Mouse (Mus musculus) forebrain, embryonic 14.5 days (tissue): ENCODE results near the gene Scgn. TPM values are rescaled to one million over a fixed set of nuclear protein-coding genes. Genes with fewer than 3 reads are reported as not detected.

Experiments used
- ATAC-seq: fragments of 200-750 bp; cut with Nextera tagmentation; 2 replicates; pipeline ENCODE4 v1.8.0; 2017; ENCODE audit warnings: mild to moderate bottlenecking, moderate library complexity
- DNase-seq: peaks from one replicate; pipeline ENCODE4 v3.0.0-alpha.2; 2015; ENCODE audit warnings: low spot score
- H3K27ac ChIP-seq: fragments of 300-500 bp; sonication (generic); 2 replicates; pipeline ENCODE4 v1.5.1; 2014; ENCODE audit warnings: low read depth, mild to moderate bottlenecking, control low read depth, low read length, moderate library complexity
- H3K27me3 ChIP-seq: fragments of 300-500 bp; sonication (generic); replicated peaks from 2 replicates; pipeline ENCODE4 v1.6.1; 2014; ENCODE audit warnings: low read length, control low read depth, mixed read lengths; ENCODE audit not compliant: control insufficient read depth, insufficient read depth
- H3K36me3 ChIP-seq: fragments of 300-500 bp; sonication (generic); 2 replicates; pipeline ENCODE4 v1.6.1; 2014; ENCODE audit warnings: low read length, control low read depth; ENCODE audit not compliant: control insufficient read depth, insufficient read depth
- H3K4me1 ChIP-seq: fragments of 300-500 bp; sonication (generic); 2 replicates; pipeline ENCODE4 v1.6.1; 2014; ENCODE audit warnings: antibody characterized with exemption, low read length, control low read depth; ENCODE audit not compliant: control insufficient read depth, insufficient read depth
- H3K4me2 ChIP-seq: fragments of 300-500 bp; sonication (generic); 2 replicates; pipeline ENCODE4 v1.6.1; 2014; ENCODE audit warnings: mild to moderate bottlenecking, control low read depth, low read length
- H3K4me3 ChIP-seq: fragments of 300-500 bp; sonication (generic); 2 replicates; pipeline ENCODE4 v1.5.1; 2014; ENCODE audit warnings: low read depth, low read length, control low read depth
- H3K9ac ChIP-seq: fragments of 300-500 bp; sonication (generic); 2 replicates; pipeline ENCODE4 v1.6.1; 2014; ENCODE audit warnings: mild to moderate bottlenecking, low read length, control low read depth, moderate library complexity
- H3K9me3 ChIP-seq: fragments of 300-500 bp; sonication (generic); replicated peaks from 2 replicates; pipeline ENCODE4 v1.6.1; 2016; ENCODE audit warnings: low read length, control low read depth, mixed read lengths; ENCODE audit not compliant: control insufficient read depth
- WGBS: fragments of 180-500 bp; shearing (Covaris S2); extraction: QIAGEN DNeasy Blood & Tissue Kit; methylation state at CpG from one replicate; pipeline ENCODE4 v1.1.7; 2014; 5-methylcytosine and 5-hydroxymethylcytosine counted together
- polyA plus RNA-seq: library from polyadenylated mRNA; unstranded; fragments of >200 nt; fragmentation: Nextera tagmentation; extraction: Ambion mirVana; gene quantifications from 2 replicates; pipeline ENCODE4 v1.2.1, GENCODE M21; 2014

Scgn gene
- polyA plus RNA-seq, 1 experiment from 2014 or later, result 5.3 TPM

DNA sequence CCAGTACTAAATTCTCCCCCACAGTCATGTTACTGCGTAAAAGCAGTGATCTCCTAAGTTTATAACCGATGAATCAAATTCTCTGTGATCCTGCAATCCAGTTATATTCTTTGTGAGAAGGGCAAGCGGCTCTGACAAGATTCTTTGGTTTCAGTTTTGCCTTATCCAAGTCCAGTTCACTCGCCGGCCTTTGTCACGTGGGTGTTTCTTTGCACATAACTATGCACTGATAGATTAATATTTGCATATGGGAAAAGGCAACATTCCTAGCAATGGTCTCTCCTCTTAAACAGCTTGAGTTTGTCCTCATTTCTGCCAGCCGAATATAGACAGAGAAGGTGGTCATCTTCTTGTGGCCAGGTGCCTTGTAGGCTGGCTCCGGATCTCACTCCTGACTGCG, 60.6 kb downstream of the Scgn start:
- ATAC-seq, result no peak
- Histone ChIP-seq H3K4me3 (no peak overlapping the region), H3K4me1 (no peaks in the 10 kb centered on the region), H3K27me3 (no peaks in the 10 kb centered on the region), H3K4me2 (no peak overlapping the region), H3K9ac (no peak overlapping the region), H3K9me3 (no peaks in the 10 kb centered on the region), H3K36me3 (no peaks in the 10 kb centered on the region), H3K27ac (no peak overlapping the region)
- no peak for DNase-seq
- 94% methylated on average over 9 of the region's 9 CpGs for WGBS

DNA sequence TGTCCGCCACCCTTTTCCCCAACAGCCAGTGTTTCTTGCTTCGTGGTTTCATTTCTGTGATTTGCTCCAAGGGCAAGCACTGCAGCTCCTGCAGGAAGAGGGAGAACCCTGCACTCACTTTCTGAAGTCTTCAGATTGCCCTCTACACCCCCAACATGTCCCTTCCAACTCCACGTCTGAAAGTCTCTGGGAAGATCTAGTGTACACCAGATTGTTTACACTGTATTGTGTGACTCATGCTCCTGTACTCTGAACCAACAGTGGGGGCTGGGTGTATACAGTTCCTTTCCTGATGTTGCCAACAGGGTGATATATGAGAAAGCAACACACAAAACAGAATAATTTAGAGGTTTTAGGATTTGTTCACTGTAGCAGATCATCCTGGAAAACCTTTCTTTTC, 62.4 kb downstream of the Scgn start:
- H3K9ac ChIP-seq, result no peak overlapping the region
- no peaks in the 10 kb centered on the region for H3K4me1 ChIP-seq
- H3K9me3 ChIP-seq, result no peaks in the 10 kb centered on the region
- no peak overlapping the region for H3K4me3 ChIP-seq
- DNase-seq (no peak), ATAC-seq (no peak)
- no peaks in the 10 kb centered on the region for H3K36me3 ChIP-seq
- no peak overlapping the region for H3K4me2 ChIP-seq
- 82% methylated on average over 3 of the region's 3 CpGs for whole genome bisulfite sequencing
- no peaks in the 10 kb centered on the region for H3K27me3 ChIP-seq
- H3K27ac ChIP-seq, result no peak overlapping the region

GRCm38 (mm10) chr13:23925792-23926191, 65.2 kb downstream of the Scgn start:
- Histone ChIP-seq H3K4me3 (no peak overlapping the region), H3K4me2 (no peak overlapping the region), H3K9me3 (no peaks in the 10 kb centered on the region), H3K36me3 (no peaks in the 10 kb centered on the region), H3K27ac (no peak overlapping the region), H3K27me3 (no peaks in the 10 kb centered on the region), H3K9ac (no peak overlapping the region), H3K4me1 (no peaks in the 10 kb centered on the region)
- 72% methylated on average over 2 of the region's 2 CpGs for WGBS
- no peak for ATAC-seq
- peak; percentile 22 for DNase-seq

DNA sequence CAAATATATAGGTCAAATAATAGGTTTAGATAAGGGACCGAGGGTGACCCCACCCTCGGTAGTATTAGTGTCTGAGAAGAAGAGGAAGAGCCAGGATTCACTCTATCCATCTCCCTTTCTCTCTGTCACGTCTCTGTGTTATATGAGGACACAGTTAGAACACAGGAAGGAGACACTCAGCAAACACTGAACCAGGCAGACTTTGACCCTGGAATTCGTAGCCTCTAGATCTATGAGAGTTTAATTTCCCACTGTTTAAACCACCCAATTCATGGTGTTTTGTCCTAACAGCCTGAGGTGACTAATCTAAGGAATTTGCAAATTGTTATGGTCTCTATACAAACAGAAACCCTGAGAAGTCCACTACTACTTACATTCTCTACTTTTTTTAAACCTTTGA, 73.3 kb downstream of the Scgn start:
- no peaks in the 10 kb centered on the region for H3K4me1 ChIP-seq
- 90% methylated on average over 4 of the region's 4 CpGs for WGBS
- H3K36me3 ChIP-seq, result no peaks in the 10 kb centered on the region
- H3K9me3 ChIP-seq, result no peaks in the 10 kb centered on the region
- no peaks in the 10 kb centered on the region for H3K27me3 ChIP-seq
- H3K9ac ChIP-seq, result no peak overlapping the region
- no peak overlapping the region for H3K4me2 ChIP-seq
- ATAC-seq (no peak), DNase-seq (no peak)
- no peak overlapping the region for H3K4me3 ChIP-seq
- H3K27ac ChIP-seq, result no peak overlapping the region

DNA sequence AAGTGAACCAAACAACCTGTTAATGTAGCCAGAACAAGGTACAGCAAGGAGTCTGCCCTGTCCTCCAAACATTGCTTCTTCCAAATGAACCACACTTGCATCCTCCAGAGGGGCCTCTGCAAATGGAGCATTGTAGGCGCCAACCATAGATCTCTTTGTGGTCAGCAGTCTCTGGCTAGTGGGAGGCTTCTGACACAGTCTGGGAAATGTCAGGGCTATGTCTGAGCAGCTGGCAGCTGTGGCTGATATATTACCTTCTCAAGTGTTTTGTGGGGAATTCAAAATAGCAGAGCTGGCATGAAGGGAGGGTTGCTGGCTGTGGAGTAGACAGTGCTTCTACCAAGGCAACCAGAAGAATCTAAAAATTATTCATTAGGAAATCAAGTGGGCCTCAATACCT, 74.9 kb downstream of the Scgn start:
- 92% methylated on average over 1 of the region's 1 CpGs for WGBS
- no peak for DNase-seq
- Histone ChIP-seq H3K9me3 (no peaks in the 10 kb centered on the region), H3K4me2 (no peak overlapping the region), H3K27me3 (no peaks in the 10 kb centered on the region), H3K4me3 (no peak overlapping the region), H3K27ac (no peak overlapping the region), H3K9ac (no peak overlapping the region), H3K4me1 (no peaks in the 10 kb centered on the region), H3K36me3 (no peaks in the 10 kb centered on the region)
- ATAC-seq, result no peak

DNA sequence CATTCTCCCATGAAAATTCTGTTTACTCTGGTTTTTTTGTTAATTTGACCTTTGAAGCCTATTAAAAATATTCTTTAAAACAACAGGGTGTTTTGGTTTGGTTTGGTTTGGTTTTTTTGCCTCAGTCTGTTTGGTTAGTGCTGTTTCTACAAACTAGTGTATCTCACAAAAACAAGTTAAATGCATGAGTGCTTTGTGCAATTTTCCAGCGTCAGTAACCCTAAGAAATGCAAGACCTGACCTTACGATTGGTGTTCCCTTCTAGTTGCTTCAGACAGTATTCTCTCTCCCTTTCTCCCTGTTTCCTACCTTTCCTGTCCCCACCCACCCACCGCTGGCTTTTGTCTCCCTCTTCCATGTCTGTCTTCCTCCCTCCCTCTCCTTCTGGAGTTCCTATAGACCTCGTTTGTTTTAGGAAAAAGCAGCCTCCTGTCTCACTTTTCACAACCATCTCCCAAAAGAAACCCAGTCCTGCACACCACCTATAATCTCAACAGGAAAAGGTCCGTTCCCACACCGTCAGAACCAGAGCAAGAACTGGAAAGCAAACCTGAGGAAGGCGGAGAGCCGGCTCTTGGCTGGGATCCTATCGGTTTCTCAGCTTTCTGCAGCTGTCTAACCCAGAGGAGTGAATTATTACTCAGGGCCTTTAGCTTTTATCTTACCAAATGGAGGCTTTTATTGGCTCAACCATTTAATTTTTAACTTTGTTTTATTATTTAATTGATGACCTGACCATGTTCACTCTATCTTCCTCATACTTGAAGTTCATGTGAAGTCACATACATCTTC, 76.4 kb downstream of the Scgn start, which contains the start of gene Slc17a4:
Gene Slc17a4, minus strand, starts transcription at position 634 of the 792 bp plus-strand sequence.
- no peaks in the 10 kb centered on the region for H3K27me3 ChIP-seq
- H3K36me3 ChIP-seq, result no peaks in the 10 kb centered on the region
- H3K9me3 ChIP-seq, result no peaks in the 10 kb centered on the region
- H3K4me3 ChIP-seq, result no peak within 1 kb of the TSS
- no peak for DNase-seq
- no peak within 1 kb of the TSS for H3K9ac ChIP-seq
- no peaks in the 10 kb centered on the region for H3K4me1 ChIP-seq
- no peak within 1 kb of the TSS for H3K4me2 ChIP-seq
- no peak within 1 kb of the TSS for H3K27ac ChIP-seq
- ATAC-seq, result no peak
- WGBS, result 74% methylated on average over 9 of the region's 9 CpGs

- H3K4me1 ChIP-seq, result no peaks in the 10 kb centered on the region
- no peak overlapping the region for H3K4me3 ChIP-seq
- 59% methylated on average over 6 of the region's 6 CpGs for WGBS
- no peak overlapping the region for H3K4me2 ChIP-seq
- H3K9me3 ChIP-seq, result no peaks in the 10 kb centered on the region
- H3K36me3 ChIP-seq, result no peaks in the 10 kb centered on the region
- ATAC-seq (no peak), DNase-seq (no peak)
- H3K27ac ChIP-seq, result no peak overlapping the region
- no peaks in the 10 kb centered on the region for H3K27me3 ChIP-seq
- no peak overlapping the region for H3K9ac ChIP-seq
Observed at GRCm38 (mm10) chr13:23913791-23914306, 77.2 kb downstream of the Scgn start.

- Histone ChIP-seq H3K9me3 (no peaks in the 10 kb centered on the region), H3K9ac (no peak overlapping the region), H3K27me3 (no peaks in the 10 kb centered on the region), H3K4me3 (no peak overlapping the region), H3K27ac (no peak overlapping the region), H3K4me1 (no peaks in the 10 kb centered on the region), H3K4me2 (no peak overlapping the region), H3K36me3 (no peaks in the 10 kb centered on the region)
- WGBS, result 92% methylated on average over 5 of the region's 5 CpGs
- no peak for DNase-seq
- no peak for ATAC-seq
Observed at GRCm38 (mm10) chr13:23911335-23911734, 79.7 kb downstream of the Scgn start.

- H3K27me3 ChIP-seq, result no peaks in the 10 kb centered on the region
- no peak for DNase-seq
- H3K27ac ChIP-seq, result no peak overlapping the region
- H3K4me2 ChIP-seq, result no peak overlapping the region
- ATAC-seq, result no peak
- 86% methylated on average over 5 of the region's 5 CpGs for WGBS
- H3K9me3 ChIP-seq, result no peaks in the 10 kb centered on the region
- no peaks in the 10 kb centered on the region for H3K36me3 ChIP-seq
- H3K9ac ChIP-seq, result no peak overlapping the region
- H3K4me1 ChIP-seq, result no peaks in the 10 kb centered on the region
- no peak overlapping the region for H3K4me3 ChIP-seq
Observed at GRCm38 (mm10) chr13:23910121-23910520, 80.9 kb downstream of the Scgn start.
